Mouse (Mus musculus) spleen, adult 2 months (tissue): Measurements from ENCODE around the gene Crnn. TPM values are rescaled to one million over a fixed set of nuclear protein-coding genes. Genes with fewer than 3 reads are reported as not detected.

Source experiments
- DNase-seq, 2 experiments: peaks; one replicate each; pipeline versions ENCODE4 v3.0.0 to v3.0.0-alpha.2; 2012 to 2021; ENCODE audit warnings: low spot score in 2 of 2, low read depth in 1 of 2
- H3K27ac ChIP-seq: fragments of 200-500 bp; 2 replicates; pipeline ENCODE4 v1.5.1; 2012; ENCODE audit warnings: low read length, inconsistent platforms; ENCODE audit not compliant: insufficient read depth
- H3K27me3 ChIP-seq: fragments of 200-500 bp; 2 replicates; pipeline ENCODE4 v1.6.1; 2012; ENCODE audit warnings: mild to moderate bottlenecking, moderate library complexity, low read length, inconsistent platforms; ENCODE audit not compliant: control insufficient read depth, insufficient read depth
- H3K36me3 ChIP-seq: fragments of 200-500 bp; 2 replicates; pipeline ENCODE4 v1.6.1; 2012; ENCODE audit warnings: mild to moderate bottlenecking, low read length, inconsistent platforms; ENCODE audit not compliant: control insufficient read depth, insufficient read depth
- H3K4me1 ChIP-seq: fragments of 200-500 bp; 2 replicates; pipeline ENCODE4 v1.6.1; 2011; ENCODE audit warnings: inconsistent platforms; ENCODE audit not compliant: control insufficient read depth, insufficient read depth, insufficient read length
- H3K4me3 ChIP-seq: fragments of 200-500 bp; 2 replicates; pipeline ENCODE4 v1.5.1; 2011; ENCODE audit warnings: mild to moderate bottlenecking, inconsistent platforms; ENCODE audit not compliant: insufficient read depth, insufficient read length; ENCODE audit errors: extremely low read depth
- CTCF ChIP-seq: fragments of 200-500 bp; IDR thresholded peaks from 2 replicates; pipeline ENCODE4 v1.5.1; 2011; ENCODE audit warnings: mild to moderate bottlenecking, inconsistent platforms; ENCODE audit not compliant: insufficient read depth, insufficient read length, insufficient replicate concordance; ENCODE audit errors: extremely low read depth
- POLR2A ChIP-seq: fragments of 200-500 bp; IDR thresholded peaks from 2 replicates; pipeline ENCODE4 v1.6.1; 2011; ENCODE audit warnings: low read depth, low read length, inconsistent platforms
- WGBS: fragments of 180-500 bp; shearing (Covaris S2); methylation state at CpG from one replicate; pipeline ENCODE4 v1.1.7; 2018; 5-methylcytosine and 5-hydroxymethylcytosine counted together
- polyA plus RNA-seq: library from polyadenylated mRNA; depleted of rRNA; stranded (reverse); fragments of >200 nt; gene quantifications from 2 replicates; pipeline ENCODE4 v1.2.3, GENCODE M21; 2012; rRNA removed

Gene Crnn
- polyA plus RNA-seq, 1 experiment: not detected

DNA sequence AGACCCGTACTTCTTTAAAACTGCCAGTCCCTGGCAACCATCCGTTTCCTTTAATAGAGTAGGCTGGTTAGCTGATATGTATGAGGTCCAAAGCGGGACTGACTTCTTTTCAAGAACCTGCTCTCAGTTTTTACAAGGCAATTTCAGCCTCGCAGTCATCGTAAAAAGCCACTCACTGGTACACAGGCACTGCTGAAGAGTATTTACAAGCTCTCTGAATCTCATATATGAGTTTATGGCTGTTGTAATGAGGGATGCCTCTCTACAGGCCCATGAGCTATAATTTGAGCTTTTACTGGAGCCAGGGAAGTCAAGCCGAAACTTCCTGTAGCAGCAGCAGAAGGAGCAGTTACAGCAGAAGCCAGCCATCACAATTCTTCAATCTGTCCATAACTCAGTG is 17.9 kb downstream of the Crnn start:
- WGBS: 72% methylated on average over 6 of the region's 6 CpGs
- no peak for DNase-seq

DNA sequence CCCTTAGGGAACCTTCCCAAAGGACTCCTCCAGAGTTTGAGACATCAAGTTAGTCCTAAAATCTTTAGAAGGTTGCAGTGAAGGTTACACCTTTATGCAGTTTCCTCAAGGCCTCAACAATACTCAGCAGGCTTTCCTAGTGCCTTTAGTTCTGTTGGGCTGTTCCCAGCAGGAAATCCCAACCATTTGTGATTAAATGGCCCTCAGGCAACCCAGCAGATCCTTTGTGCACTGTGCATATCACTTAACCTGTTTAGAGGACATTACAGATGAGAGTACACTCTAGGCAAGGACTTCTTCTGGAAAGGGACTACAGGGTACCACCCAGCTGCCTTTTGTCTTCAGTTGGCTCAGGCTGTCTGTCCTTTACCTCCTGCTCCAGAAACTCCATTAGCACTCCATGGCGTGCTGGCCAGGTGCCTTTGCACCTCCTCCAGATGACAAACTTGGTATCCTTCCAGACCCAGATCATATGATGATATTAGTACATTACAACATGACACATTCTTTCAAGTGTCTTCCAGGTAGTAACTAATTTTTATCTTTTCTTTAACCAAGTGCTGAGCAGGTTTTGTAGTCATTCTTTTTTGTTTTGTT is 18.5 kb downstream of the Crnn start:
- 72% methylated on average over 1 of the region's 1 CpGs for WGBS

More for the DNA sequence above, 17.9 kb downstream of the Crnn start:
- Histone ChIP-seq H3K27ac (no peak overlapping the region), H3K36me3 (no peaks in the 10 kb centered on the region), H3K4me1 (no peaks in the 10 kb centered on the region), H3K27me3 (no peaks in the 10 kb centered on the region), H3K4me3 (no peak overlapping the region)
- TF ChIP-seq POLR2A: no peak
- no peak for TF ChIP-seq CTCF

DNA sequence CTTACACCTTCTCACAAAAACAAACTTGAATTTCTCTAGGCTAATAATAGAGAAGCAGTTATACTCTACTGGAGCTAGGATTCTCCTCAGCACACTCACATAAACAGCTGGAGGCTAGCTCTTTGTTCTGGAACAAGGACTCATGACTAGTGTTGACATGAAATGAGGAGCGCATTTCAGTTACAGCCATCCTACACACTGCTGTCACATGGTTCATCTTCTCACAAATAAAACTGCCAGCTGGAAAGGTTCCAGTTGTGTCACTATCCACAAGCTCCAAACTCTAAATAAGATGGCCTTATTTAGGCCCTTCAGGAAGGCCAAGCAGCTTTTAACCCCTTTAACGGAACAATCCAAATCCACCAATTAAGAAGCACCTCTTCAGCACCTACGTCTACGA is 36.3 kb downstream of the Crnn start:
- no peak for TF ChIP-seq CTCF
- TF ChIP-seq POLR2A: no peak
- 85% methylated on average over 4 of the region's 4 CpGs for WGBS
- no peaks in the 10 kb centered on the region for H3K27me3 ChIP-seq
- H3K4me1 ChIP-seq: no peaks in the 10 kb centered on the region
- no peak overlapping the region for H3K27ac ChIP-seq
- no peaks in the 10 kb centered on the region for H3K36me3 ChIP-seq
- no peak for DNase-seq
- no peak overlapping the region for H3K4me3 ChIP-seq

More for the DNA sequence above, 18.5 kb downstream of the Crnn start:
- H3K36me3 ChIP-seq: no peaks in the 10 kb centered on the region
- H3K4me1 ChIP-seq: no peaks in the 10 kb centered on the region
- TF ChIP-seq CTCF: no peak
- TF ChIP-seq POLR2A: no peak
- no peak for DNase-seq
- H3K27me3 ChIP-seq: no peaks in the 10 kb centered on the region
- H3K27ac ChIP-seq: no peak overlapping the region
- H3K4me3 ChIP-seq: no peak overlapping the region

DNA sequence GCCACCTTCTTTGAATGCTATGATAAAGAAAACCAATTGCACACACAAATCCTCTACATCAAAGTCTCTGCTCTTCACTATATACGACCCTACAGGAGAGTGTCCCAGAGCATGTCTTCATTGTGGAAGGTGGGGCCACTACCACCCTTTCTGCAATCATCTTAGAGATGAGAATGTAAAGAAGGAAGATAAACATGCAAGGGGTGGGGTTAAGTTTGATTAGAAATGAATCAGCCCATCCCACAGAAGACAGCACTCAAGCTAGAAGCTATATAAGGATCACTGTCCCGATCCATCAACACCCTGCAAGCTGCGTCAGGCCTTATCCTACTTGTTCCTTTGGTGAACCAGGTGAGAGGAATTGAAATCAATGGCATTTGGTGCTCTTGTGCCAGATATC is 52.4 kb downstream of the Crnn start, which contains the start of gene Flg2:
TSS of gene Flg2 (plus strand) at position 301 of the 400 bp plus-strand sequence.
- Histone ChIP-seq H3K4me3 (no peak within 1 kb of the TSS), H3K36me3 (no peaks in the 10 kb centered on the region), H3K27ac (no peak within 1 kb of the TSS), H3K4me1 (no peaks in the 10 kb centered on the region), H3K27me3 (no peaks in the 10 kb centered on the region)
- DNase-seq: no peak
- WGBS: 86% methylated on average over 3 of the region's 3 CpGs
- TF ChIP-seq CTCF (no peak), POLR2A (no peak)

Other genes starting within 250 kb of the Crnn start
- not detected in 2 replicates for gene Lce3a, start 218.6 kb upstream of the Crnn start, polyA plus RNA-seq
- gene Lce3b, start 211.8 kb upstream of the Crnn start, polyA plus RNA-seq: not detected in 2 replicates
- gene Lce3c, start 200.3 kb upstream of the Crnn start, polyA plus RNA-seq: not detected in 2 replicates
- not detected in 2 replicates for gene Lce3d, start 187.4 kb upstream of the Crnn start, polyA plus RNA-seq
- gene Lce3e, start 177.7 kb upstream of the Crnn start, polyA plus RNA-seq: not detected in 2 replicates
- not detected in 2 replicates for gene Lce3f, start 152.6 kb upstream of the Crnn start, polyA plus RNA-seq
- gene Crct1, start 129.1 kb upstream of the Crnn start, polyA plus RNA-seq: not detected in 2 replicates
- gene Lce1m, start 125.7 kb upstream of the Crnn start, polyA plus RNA-seq: not detected in 2 replicates
- gene Gm4858, start 76.0 kb upstream of the Crnn start, polyA plus RNA-seq: not detected in 2 replicates
- gene Flg2, start 52.5 kb downstream of the Crnn start, polyA plus RNA-seq: not detected in 2 replicates
- not detected in 2 replicates for gene Flg, start 128.7 kb downstream of the Crnn start, polyA plus RNA-seq
- not detected in 2 replicates for gene Hrnr, start 175.0 kb downstream of the Crnn start, polyA plus RNA-seq
- gene Rptn, start 248.9 kb downstream of the Crnn start, polyA plus RNA-seq: not detected in 2 replicates